Mouse (Mus musculus): ENCODE data around the gene Nexn.
A peak's percentile ranks its signal among the peaks of the same experiment; 100 is the strongest.
"Not testable (repeated sequence)": the region's sequence is repeated elsewhere in the genome, so short reads cannot be mapped to it uniquely, and the experiment has no call there.

The Nexn gene

DNA sequence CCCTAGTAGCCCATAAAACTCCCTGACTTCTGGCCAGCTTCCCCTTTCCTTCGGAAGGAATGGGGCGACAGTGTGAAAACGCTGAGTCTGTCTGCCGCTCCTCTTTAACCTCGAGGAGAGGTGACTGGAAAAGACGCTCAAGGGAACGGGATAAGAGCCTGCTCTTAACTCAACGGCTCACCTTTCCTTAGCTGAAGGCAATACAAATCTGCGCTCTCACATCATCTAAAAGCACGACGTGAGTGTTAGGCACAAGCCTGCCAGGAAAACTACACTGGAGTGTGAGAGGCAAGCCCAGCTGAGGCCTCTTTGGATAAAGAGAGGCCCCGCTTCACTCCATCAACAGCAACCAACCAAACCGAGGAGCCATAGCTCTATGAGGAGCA, at the start of gene Nexn:
Nexn (minus strand) TSS at position 315 of the 386 bp plus-strand sequence.
- peak; percentile 36 for ATAC-seq (ENCODE audit: low TSS enrichment)

DNA sequence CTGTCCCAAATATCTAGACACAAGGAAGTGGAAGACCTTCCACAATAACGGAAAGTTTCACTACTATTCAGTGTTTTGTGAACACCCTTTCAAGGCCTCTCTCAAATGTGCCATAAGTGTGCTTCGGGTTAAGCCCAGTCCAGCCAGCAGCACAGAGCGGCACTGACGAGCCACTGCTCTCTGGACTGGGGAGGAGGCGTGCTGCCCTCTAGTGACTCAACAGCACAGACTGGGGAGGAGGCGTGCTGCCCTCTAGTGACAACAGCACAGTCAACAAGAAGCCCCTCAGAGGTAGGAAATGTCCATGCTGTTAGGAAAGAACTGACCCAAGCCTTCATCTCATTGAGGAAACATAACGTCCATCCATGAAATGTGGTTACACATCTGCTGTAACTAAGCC, 49.5 kb upstream of the Nexn start:
- ATAC-seq (ENCODE audit: low TSS enrichment) = peak; percentile 91

DNA sequence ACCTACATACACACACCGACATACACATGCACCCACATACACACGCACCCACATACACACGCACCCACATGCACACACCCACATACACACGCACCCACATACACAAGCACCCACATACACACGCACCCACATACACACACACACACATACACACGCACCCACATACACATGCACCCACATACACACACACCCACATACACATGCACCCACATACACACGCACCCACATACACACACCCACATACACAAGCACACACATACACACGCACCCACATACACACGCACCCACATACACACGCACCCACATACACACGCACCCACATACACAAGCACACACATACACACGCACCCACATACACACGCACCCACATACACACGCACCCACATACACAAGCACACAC, 48.5 kb upstream of the Nexn start:
- ATAC-seq (ENCODE audit: low TSS enrichment) = not testable (repeated sequence)

DNA sequence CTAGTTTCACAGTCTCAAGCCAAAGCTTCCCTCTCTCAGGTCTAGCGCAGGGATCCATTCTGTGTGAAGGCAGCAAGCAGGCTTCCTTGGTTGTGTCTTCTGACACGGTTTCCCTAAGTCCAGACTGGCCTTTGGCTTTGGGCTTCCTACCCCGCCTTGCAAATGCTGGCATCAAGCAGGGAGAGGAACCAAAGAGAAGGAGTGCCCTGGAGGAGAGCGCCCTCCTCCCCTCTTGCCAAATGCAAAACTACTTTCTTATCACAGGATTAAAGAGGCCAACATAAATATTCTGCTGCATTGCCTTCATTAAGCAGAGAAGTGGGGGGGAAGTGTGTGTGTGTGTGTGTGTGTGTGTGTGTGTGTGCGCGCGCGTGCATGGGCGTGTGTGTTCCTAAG, 43.1 kb upstream of the Nexn start:
- ATAC-seq (ENCODE audit: low TSS enrichment) = no peak

DNA sequence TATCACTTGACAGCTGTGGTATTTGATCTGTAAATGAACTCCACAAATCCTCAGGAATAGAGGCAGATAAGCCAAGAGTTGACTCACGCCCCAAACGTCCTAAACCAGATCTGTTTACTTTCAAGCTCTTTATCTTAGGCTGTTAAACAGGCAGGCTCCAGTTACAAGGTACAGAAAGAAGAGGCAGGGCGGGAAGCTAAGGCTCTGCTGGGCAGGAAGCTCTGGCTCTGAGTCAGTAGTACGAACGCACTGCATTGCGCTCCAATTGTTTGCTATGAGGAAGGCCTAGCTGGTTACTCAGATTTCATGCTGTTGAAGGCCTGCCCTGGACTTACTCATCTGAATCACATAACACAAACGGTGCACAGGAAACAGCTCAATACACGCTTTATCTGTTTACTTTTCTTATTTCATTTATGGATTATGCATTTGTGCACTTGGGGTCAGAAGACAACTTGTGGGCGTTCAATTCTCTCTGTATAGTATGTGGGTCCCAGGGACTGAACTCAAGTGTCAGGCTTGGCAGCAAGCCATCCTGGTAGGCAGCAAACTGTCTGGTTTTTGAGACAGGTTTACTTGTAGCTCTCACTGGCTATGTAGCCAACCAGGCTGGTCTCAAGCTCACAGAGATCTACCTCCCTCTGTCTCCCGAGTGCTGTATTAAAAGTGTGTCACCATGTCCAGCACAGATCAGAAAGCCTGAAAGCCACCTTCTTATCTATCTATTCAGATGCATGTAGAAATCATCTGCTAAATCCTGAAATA, 42.5 kb upstream of the Nexn start:
- ATAC-seq (ENCODE audit: low TSS enrichment) = no peak

DNA sequence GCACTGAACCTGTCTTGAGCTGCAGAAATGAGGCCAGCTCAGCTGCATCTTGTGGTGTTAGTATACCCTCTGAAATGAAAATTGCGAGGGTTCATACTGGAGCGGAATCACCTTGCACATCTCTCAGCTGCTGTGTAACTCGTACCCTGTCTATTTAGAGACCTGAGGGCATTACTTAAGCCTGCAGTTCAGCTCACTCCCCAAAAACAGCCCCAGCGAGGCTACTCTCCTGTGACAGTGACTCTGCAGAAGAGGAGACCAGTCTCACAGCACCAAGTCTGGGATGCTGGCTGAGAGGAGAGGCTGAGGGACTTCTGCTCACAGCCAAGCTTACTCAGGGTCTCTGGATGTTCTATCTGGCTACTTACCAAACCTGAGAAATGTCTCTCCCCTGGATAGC, 39.8 kb upstream of the Nexn start:
- no peak for ATAC-seq (ENCODE audit: low TSS enrichment)

DNA sequence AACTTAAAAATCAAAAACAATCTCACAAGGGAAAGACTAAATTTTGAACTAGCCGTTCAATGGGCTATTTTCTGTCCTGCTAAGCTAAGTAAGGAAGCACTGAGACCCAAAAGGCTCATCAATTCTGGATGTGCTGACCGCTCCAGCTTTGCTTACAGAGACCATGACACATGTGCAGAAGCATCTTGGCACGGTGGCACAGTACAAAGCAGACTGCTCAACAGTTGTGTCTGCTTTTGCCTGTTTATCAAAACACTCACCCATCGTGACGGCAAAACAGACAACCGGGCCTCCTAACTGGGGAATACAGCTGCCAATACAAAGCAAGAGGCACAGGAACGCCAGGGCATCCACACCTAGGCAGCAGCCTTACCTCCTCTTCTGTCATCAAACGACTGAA, 38.9 kb upstream of the Nexn start:
- ATAC-seq (ENCODE audit: low TSS enrichment) = no peak

DNA sequence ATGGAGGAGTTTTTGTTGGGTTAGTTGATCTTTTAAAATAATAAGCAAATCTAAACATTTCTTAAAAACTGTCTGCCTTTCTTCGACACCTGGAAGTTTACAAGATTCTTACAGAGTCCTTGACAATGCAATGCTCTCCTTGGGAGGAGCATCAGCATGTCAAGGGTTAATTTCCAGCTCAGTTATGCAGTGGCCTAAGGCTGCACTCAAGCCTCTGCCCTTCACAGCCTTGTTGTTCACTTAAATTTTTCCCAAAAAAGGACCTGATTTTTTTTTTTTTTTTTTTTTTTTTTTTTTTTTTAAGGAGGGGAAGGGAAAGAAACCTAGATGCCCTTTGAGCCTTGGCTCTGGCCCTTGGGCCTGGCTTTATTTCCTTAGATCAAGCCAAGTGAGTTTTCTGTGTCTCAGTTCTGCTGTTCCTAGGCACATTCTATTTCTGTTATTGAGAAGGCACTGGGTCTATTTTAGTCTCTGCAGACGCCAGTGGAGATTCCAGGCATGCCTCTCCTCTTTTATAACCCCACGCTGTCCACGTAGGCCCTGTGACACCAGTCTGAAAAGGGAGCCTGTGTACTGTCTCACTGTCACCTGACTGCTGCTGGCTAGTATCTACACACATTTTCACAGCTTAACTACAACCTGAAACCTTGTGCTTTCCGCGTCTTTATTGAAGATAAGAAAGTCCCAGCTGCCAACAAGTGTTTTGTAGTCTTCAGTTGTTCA, 38.1 kb upstream of the Nexn start:
- peak; percentile 88 for ATAC-seq (ENCODE audit: low TSS enrichment)

DNA sequence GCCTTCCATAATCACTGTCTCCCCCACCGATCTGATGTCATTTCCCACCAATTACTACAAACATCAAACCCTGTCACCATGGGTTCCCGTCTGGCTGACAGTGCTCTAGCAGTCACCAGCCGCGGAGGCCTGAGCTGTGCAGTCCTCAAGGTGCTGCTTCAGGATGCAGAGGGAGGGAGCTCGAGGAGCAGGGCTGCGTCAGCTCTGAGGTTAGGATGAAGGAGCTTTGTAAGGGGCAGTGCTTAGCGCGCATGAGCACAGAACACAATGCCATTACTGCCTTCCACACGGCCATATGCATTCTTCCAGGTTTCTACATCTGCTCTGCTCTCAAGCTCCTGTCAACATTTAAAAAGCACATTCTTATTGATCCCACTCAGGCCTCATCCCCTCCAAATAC, 36.8 kb upstream of the Nexn start:
- ATAC-seq (ENCODE audit: low TSS enrichment) = no peak

DNA sequence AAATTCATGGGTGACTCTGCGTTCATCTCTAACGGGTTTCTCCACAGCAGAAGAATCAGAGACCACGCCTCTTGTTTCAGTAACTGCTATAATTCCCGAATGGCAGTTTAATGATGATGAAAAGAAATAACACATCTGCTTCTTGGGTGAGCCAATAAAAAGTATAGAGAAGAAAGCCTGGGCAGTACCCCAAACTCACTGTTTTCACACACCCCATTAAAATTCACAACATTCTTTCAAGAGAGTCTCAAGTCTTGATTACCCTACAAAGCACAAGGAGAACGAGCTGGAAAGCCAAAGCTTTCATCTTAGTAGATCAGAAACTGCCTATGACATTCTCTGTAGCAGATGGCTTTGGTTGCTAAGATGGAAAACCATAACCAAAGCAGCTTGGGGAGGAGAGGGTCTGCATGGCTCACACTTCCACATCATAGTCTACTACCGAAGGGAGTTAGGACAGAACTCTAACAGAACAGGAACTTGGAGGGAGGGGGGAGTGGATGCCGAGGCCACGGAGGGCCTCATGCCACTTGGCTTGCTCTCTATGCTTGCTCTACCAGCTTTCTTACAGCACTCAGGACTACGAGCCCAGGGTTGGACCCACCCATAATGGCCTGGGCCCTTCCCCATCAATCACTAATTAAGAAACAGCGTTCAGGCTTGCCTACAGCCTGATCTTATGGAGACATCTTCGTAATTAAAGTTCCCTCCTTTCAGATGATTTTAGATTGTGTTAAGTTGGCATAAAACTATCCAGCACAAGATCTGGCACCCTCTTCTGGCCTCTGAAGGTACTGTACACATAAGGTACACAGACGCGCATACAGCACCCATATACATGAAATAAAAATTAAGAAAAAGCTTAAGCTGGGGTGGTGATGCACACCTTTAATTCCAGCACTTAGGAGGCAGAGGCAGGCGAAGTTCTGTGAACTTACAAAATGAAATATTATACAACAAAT, 34.5 kb upstream of the Nexn start:
- no peak for ATAC-seq (ENCODE audit: low TSS enrichment)

DNA sequence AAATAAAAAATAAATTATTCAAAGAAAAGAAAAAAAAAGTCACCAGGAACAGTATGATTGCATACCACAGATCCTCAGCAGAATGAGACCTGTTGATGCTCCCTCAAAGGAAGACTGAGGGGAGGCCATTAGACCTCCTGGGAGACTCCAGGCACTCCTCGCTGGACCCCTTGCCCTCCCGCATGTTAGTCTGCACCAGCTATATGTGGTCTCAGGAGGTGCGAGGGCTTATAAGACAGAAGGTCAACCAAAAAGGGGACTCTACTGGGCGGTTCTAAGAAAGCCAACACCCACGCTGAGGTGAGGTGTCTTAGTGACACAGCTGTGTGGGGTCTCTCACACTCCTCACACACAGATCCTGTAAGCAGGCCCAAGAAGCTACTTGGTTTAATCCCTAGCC, 29.7 kb upstream of the Nexn start:
- no peak for ATAC-seq (ENCODE audit: low TSS enrichment)

DNA sequence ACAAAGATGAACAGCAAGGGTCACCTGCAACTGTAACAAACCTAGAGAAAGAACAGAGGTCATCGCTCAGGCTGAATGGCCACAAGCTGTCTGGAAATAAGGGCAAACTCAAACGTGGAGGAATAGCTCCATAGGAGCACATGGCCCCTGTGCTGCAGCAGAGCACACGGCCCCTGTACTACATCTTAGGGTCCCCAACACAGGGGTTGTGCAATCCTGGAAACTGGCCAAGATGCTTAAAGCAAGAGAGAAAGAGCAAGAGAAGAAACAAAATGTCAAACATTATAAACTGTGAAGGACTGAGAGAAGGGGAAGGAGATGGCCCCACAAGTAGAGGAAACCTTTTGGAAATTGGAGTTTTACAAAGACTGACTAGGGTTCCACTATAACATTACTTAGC, 28.2 kb upstream of the Nexn start:
- ATAC-seq (ENCODE audit: low TSS enrichment) = no peak

DNA sequence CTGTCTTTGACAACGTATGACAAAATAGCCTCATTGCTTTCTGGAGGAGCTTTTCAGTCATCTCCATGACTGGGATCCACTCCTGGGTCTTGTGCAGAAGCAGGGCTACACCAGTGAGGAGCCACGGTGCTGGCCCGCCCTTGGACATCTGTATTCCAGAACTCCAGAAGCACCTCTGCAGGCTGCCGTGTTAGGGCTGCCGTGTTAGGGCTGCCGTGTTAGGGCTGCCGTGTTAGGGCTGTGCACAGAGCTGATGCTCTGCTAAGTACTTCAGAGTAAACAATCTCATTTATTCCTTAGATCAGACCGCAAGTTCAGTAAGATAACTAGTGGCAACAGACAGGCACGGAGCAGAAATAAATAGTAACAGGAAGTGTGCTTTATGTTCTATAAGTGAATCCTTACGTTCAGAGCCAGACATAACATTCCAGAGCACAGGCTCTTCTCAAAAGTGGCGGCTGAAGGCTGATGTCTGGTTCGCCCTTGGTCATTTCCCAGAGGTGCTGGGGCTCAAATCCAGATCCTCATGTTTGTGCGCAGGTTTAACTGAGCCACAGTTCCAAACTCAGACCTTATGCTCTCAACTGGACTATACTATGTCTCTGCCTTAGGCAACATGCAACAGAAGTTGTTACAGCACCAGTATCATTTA, 27.5 kb upstream of the Nexn start:
- no peak for ATAC-seq (ENCODE audit: low TSS enrichment)

DNA sequence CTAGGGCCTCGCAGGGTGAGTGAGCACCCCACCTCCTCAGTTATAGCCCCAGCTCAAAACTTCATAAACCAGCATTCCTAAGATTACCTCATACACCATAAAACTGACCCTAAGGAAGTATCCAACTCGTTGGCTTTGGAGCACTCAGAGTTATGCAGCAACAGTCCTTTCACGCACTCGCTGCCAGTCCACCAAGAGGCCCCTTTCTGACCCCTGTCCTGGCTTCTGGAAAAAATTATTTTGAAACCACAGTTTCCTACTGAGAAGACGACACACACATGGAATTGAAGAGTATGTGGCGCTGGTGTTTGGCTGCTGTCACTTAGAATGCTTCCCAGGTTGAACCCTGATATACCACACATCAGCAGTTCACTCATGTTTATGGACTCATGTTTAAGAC, 25.7 kb upstream of the Nexn start:
- no peak for ATAC-seq (ENCODE audit: low TSS enrichment)

DNA sequence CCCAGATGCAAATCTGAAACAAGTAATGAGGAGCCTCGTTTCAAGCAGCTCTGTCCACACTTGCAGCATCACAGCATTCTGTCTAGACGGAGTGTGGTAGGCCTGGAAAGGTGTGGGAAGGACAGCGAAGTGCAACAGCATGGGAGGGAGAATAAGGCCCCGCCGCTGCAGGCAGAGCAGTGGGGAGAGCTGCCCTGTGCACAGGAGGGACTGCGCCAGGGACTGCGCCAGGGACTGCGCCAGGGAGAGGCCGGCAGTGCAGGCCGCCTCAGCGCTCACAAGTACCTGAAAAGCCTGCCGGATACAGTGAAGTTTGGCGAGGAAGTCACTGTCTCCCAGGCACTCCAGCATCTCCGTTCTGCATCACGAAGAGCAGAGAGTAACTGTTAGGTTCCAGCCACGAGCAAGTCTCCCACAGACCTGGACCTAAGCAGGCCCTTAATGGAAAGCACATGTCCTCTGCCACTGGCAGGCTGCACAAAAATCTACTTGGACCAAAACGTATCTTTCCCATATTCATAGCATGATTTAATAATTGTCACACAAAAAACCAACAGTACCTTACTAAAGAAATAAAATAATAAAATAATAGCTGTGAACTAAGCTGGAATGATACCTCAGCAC, 24.1 kb upstream of the Nexn start:
- ATAC-seq (ENCODE audit: low TSS enrichment) = peak; percentile 52

DNA sequence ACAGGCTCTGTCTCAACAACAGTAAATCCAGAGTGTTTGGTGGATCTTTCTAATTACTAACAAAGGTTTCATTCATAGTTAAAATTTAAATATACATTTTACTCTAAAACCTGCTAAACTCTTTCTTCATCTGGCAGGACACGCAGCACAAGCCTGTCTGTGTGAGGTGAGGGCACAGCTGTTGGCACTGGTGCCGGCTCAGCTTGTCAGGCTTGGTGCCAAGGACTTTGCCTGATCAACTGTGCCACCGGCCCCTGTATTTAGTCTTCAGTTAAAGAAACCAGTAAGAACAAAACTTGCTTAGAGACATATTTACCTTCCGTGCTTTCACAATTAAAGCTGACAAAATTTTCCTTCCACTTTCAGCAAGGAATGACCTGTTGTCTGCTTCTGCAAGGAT, 22.6 kb upstream of the Nexn start:
- no peak for ATAC-seq (ENCODE audit: low TSS enrichment)

DNA sequence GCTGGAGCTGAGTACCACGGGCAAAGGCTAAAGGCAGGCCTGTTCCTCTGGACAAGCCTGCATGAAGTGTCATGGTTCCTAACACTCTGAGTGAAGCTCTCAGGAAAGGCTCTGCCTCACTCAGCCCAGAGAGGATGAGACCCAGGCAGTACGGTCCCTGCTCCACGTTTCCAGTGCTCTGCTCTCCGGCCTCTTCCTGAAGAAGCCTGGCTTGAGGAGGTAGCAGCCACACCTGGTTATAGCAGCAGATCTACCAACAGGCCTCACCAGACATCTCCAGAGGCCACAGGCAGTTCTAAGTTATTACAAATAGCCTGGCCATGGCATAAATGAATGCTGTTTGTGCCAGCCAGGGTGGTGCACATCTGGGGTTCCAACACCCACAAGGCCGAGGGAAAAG, 22.1 kb upstream of the Nexn start:
- ATAC-seq (ENCODE audit: low TSS enrichment) = no peak

DNA sequence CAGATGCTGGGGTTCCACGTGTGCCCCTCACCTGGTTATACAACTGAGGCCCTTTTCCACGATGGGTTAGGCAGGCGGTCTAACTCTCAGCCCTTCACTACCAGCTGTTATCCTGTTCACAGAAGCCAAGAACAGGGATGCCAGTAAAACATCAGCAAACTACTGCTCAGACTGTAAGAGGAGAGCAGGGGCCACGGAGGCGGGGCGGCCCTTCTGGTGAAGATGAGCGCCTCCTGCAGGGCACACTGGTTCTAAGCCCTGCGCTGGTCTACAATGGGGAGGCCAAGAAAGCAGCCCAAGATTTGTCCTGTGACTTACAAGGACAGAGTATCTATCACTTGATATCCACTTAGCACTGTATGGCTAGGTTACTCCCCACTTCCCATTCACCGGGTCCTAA, 21.7 kb upstream of the Nexn start:
- no peak for ATAC-seq (ENCODE audit: low TSS enrichment)

DNA sequence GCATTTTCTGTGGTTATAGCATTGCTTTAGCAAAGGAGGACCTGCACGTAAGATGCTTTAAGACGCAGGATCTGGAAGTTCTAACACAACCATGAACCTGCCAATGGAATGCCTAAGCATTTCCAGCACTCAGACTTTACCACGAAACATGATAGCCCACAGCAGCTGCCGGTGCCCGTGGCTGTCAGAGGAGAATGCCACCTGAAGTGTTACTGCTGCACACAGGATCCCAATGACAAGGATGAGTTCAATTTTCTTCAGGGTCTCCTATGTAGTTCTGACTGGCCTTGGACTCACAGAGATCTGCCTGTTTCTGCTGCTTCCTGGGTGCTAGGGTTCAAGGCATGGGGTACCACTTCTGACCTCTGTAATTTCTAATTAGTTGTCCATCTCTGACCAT, 18.6 kb upstream of the Nexn start:
- no peak for ATAC-seq (ENCODE audit: low TSS enrichment)

DNA sequence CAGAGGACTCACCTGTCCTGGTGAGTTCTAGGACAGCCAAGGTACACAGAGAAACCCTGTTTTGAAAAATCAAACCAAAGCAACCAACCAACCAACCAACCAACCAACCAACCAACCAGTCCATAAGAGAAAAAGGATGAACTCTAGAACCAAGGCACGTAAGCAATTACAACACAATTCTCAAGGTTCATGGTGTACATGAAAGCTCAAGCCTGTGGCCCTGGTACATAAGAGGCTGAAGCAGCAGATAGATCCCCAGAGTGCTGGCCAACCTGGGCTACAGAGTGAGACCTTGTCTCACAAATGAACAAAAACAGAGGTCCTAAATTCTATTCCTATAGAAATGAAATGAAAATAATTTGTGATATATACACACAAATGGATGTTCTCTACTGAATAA, 18.2 kb upstream of the Nexn start:
- no peak for ATAC-seq (ENCODE audit: low TSS enrichment)

DNA sequence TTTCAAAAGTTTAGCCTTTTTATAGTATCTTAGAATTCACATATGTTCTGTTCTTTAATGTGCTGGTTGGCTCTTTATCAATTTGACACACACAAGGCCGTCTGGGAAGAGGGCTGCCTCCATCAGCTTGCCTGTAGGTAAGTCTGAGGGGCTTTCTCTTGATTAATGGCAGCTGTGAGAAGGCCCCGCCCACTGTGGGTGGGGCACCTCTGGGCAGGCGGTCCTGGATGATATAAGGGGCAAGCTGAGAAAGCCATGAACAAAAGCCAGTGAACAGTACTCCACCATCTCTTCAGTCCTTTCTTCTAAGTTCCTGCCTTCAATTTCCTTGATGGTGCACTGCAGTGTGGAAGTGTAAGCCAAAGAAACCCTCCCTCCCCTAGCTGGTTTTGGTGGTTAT, 16.0 kb upstream of the Nexn start:
- no peak for ATAC-seq (ENCODE audit: low TSS enrichment)

DNA sequence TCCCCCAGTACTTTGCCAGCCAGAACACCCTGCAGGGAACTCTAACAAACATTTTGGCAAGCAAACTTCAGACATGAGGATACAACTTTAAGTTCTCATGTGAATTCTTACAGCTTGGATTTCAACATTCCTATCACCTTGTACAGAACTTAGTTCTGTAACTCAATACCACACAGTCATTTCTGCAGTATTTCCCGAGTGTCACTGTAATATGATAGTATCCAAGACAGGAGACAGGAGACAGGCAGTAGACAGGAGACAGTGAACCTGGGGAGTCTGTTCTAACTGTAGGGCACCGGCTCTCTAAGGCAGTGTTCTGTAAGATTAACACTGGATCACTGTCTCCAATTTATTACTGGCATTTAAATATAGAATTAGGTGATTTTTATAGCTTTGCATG, 12.3 kb upstream of the Nexn start:
- ATAC-seq (ENCODE audit: low TSS enrichment) = no peak

Measured in frontal cortex, adult (tissue).